Mouse (Mus musculus) small intestine, adult 10 weeks (tissue): ENCODE data around the gene Ensa. TPM values are rescaled to one million over a fixed set of nuclear protein-coding genes. Genes with fewer than 3 reads are reported as not detected.

Source experiments
- polyA plus RNA-seq: library from polyadenylated mRNA; stranded (reverse); fragments of 350-450 nt; fragmentation: Illumina TruSeq; extraction: RNeasy Lipid Tissue Mini Kit (QIAGEN cat#74804); gene quantifications from one replicate; pipeline ENCODE4 v1.2.3, GENCODE M21; 2014; ENCODE audit warnings: low replicate concordance

Ensa gene
- 78.5 TPM for polyA plus RNA-seq

DNA sequence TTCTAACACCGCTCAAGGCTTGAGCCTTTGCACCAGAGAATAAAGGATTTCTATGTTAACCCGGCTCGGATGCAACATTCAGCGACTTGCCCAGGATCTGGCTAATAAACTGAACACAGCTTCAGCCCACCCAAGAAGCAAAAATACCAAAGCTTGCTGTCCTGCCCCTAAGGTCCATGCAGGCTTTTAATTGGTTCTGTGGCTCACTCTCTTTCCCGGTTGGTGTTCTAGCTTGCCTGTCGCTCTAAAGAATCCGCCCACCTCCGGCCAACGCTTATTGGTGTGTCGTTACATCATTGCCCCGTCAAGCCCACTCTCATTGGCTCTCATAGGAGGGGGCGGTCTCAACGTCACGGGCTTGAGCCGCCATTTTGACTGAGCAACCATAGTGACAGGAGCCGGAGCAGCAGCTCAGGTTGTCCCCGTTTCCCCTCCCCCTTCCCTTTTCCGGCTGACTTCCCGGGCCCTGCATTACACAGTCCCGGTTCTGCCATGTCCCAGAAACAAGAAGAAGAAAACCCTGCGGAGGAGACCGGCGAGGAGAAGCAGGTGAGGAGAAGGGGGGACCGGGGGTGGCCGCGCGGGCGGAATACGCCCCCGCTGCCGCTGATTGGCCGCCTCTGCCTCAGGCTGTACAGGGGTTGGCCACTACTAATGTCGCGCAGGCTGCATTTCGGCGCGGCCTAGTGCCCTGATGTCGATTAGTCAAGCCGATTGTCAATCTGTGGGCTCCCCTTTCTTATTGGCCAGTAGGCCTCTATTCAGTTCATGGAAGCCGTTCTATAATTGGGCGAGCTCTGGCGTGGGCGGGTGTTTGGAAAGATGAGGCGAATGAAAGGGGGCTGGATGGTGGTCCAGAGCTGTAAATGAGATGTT is at the start of gene Ensa:
Ensa (plus strand) TSS at position 366 of the 876 bp plus-strand sequence.

DNA sequence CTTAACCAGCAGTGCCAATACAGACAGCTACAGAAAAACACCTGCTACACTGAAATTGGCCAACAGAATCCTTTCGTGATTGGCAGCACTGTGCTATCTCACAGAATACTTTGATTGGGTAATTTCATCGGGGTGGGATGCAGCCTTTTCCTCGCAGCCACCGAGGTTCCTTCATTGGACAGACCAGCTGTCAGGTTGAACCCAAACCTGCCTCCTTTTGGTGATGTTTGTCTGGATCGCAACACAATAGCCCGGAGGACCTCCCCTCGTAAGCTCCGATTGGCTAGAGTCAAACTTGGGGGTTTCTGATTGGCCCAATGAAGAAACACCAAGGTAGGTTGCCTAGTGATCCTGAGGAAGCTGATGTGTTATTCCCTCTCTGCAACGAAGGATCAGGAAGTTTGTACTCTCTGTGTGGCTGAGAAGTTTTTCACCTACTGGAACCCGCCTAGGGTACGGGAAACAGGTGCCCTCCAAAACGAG is 36.1 kb upstream of the Ensa start, which contains the start of gene Golph3l:
Golph3l (plus strand) TSS at position 331 of the 483 bp plus-strand sequence.

DNA sequence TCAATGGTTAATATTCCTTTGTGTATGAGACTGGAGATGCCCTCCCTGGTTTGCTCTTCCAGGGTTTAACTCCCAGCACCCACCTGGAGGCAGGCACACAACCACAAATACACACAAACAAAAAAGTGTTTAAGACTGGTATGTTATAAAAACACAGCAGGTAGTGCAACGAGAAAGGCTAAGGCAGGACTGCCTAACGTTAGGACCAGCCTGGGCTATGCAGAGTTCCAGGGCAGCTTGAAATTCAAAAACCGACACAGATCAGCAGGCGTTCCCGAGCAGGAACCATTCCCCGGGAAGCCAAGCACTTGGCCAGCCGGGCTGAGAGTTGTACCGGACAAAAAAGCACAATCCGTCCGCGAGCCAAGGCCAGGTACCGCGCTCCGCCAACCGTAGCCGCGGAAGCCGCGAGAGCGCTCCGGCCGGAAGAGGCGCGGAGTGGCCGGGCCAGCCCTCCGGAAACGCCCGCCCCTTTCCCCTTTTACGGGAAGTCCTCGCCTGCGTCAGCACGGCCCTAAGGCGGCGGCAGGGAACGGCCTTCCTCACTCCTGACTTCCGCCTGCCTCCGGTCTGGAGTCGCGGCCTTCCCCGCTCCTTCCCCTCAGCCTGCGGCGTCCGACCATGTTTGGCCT is 33.6 kb downstream of the Ensa start, which contains the start of gene Mcl1:
Mcl1 (plus strand) TSS at position 553 of the 632 bp plus-strand sequence.

Other genes starting within 250 kb of the Ensa start
- gene 4930558C23Rik, start 222.2 kb upstream of the Ensa start, polyA plus RNA-seq = not detected
- 38.0 TPM for gene Arnt, start 190.6 kb upstream of the Ensa start, polyA plus RNA-seq
- gene Ctsk, start 125.7 kb upstream of the Ensa start, polyA plus RNA-seq = 0.93 TPM
- gene Ctss, start 98.2 kb upstream of the Ensa start, polyA plus RNA-seq = 519 TPM
- gene Hormad1, start 65.3 kb upstream of the Ensa start, polyA plus RNA-seq = 0.82 TPM
- 195 TPM for gene Golph3l, start 36.1 kb upstream of the Ensa start, polyA plus RNA-seq
- 400 TPM for gene Mcl1, start 33.8 kb downstream of the Ensa start, polyA plus RNA-seq
- gene Adamtsl4, start 62.9 kb downstream of the Ensa start, polyA plus RNA-seq = 0.37 TPM
- gene Ecm1, start 114.6 kb downstream of the Ensa start, polyA plus RNA-seq = 1.4 TPM
- 8.5 TPM for gene Tars2, start 135.2 kb downstream of the Ensa start, polyA plus RNA-seq
- 36.2 TPM for gene Rprd2, start 193.9 kb downstream of the Ensa start, polyA plus RNA-seq
- 28.4 TPM for gene Prpf3, start 230.9 kb downstream of the Ensa start, polyA plus RNA-seq
- 2.5 TPM for gene Mrps21, start 246.5 kb downstream of the Ensa start, polyA plus RNA-seq